ENCODE assay signal across 1 mouse cellular context in the genomic region with DNA sequence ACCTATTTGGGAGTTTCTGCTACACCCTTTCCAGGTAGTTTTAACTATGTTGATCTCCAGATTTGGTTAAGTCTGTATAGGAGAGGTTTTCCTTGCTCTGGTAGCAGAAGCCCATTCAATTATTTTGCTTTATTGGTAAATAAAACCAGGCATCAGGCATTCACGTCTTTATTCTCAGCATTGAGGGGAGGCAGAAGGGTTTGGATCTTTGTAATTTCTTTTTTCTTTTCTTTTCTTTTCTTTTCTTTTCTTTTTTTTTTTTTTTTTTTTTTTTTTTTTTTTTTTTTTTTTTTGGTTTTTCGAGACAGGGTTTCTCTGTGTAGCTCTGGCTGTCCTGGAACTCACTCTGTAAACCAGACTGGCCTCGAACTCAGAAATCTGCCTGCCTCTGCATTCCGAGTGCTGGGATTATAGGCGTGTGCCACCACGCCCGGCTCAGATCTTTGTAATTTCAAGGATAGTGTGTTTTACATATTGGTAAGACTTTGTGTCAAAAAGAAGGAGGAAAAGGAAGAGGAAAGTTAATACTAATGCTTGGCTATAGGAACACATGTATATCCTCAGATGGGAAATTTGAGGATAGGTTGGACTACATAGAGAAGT. TPM values are rescaled to one million over a fixed set of nuclear protein-coding genes. Genes with fewer than 3 reads are reported as not detected.
"Had no signal": no experiment of that assay in that cellular context is flagged by ENCODE, and none has a peak within 500 bp of the region (broad histone marks: within the 10 kb centered on the region; RNA-seq: fewer than 3 reads in every experiment).

No protein-coding gene starts in this region.

RNA-seq across cellular contexts. Expression of gene Gja1, which starts 16.8 kb away (rescaled TPM):
- polyA plus RNA-seq: erythroblast, embryonic 14.5 days had no signal
